Mouse (Mus musculus): ENCODE data around the gene Tgtp1.
"Not testable (repeated sequence)": the region's sequence is repeated elsewhere in the genome, so short reads cannot be mapped to it uniquely, and the experiment has no call there.

Gene Tgtp1

DNA sequence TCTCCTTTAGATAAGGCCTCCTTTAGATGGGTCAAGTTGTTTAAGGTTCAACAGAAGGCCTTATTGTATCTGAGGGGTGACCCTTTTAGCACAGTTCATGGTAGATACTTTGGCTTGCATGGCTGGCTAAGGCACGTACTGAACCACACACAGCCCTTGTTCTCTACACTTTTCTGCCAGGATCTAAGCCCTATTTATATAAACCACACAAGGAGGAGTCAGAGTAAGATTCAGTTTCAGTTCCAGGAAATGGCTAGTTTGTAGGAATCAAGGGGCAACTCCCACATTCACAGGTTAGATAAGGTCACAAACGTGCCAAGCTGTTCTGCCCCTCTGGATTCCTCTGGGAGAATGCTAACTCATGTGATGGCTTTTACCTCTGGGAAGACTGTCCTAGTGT lies at the start of gene Tgtp1:
Tgtp1 (minus strand) TSS at position 155 of the 400 bp plus-strand sequence.
- DNase-seq (ENCODE audit: low spot score) = not testable (repeated sequence)

DNA sequence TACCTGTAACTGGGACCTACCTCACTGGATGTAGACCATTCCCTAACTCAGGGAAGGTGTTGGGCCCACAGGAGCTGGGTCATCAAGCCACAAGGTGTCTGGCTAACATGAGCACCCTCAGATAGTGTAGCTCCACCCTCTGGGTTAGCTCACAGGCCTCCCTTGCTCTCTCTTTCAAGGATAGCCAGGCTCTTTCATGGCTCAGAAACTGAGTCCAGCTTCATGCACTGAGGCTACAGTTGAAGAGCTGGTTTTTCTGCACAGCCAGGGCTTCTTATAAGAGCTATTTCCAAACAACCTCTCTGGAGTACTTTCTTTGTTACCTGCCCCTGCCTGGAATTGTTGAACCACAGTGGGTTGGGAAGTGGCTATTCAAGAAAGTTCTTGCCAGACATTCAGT lies 18.1 kb upstream of the Tgtp1 start:
- DNase-seq (ENCODE audit: low spot score) = not testable (repeated sequence)

DNA sequence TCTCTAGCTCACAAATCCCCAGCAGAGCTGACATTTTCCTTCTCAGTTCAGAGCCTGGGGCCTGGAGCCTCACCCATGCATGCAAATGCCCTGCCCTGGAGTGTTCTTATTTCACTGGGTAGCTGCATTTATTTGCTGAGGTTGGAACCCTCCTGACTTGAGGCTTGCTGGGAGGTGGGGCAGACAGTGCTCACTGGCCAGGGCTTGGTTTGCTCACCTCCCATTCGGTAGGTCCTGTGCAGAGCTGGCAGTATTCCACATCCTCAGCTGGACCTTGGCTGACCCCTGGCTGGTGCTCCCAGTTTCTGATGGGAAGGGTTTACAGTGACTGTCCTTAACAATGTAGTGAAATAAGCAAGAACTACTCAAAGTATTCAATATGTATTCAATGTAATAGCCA lies 12.8 kb upstream of the Tgtp1 start:
- DNase-seq (ENCODE audit: low spot score) = not testable (repeated sequence)

DNA sequence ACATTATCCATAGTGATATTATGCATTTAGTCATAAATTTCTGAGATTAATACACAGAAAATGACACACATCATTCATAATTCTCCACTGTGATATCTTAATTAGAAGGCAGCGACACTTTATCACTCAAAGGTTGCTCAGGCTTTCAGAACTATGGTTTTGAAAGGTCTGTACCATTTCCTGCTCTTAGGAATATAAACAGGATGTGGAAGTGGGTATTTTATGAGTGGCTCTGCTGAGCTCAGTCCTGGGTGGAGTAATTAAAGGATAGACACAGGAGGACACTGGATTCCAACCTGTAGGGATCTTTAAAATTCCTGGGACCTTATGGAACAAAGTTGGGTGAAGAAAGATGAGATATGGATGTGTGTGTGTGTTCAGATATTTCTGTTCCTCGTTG lies 12.3 kb upstream of the Tgtp1 start:
- not testable (repeated sequence) for DNase-seq (ENCODE audit: low spot score)

DNA sequence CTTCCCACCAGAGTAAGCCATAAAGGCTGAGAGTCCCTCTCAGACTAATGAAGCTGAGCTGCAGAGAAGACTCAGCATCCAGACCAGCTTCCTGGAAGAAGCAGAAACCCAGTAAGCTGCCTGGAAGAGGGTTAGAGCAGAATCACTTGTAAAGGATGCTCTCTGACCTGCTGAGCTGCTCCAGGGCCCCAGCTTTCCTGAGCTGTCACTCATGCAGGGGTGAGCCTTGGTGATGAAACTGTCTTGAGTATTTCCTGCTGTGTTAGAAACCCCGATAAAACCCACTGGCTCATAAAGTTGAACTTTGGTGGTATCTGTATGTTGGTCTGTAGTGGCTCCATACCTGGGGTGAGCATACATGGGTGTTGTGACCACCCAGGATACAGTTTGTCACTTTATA lies 6.4 kb upstream of the Tgtp1 start:
- DNase-seq (ENCODE audit: low spot score) = not testable (repeated sequence)

DNA sequence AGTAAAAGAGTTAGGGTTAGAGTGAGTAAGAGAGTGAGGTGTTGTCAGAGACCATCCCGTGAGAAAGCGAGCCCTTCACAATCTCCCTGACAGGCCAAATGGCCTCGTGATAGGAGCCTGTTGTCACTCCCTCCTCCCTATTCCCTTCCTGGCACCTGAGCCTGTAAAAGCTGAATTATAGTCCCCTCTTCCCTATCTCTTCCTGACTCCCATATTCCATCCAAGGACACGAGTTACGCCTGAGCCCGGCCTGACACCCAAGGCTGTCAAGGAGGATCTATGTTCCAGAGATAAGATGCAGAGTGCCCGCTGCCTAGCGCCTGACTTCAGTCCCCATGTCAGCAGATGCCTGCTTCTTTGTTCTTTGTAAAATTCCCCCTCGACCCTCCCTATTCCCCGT lies 676 bp downstream of the Tgtp1 start:
- not testable (repeated sequence) for DNase-seq (ENCODE audit: low spot score)

DNA sequence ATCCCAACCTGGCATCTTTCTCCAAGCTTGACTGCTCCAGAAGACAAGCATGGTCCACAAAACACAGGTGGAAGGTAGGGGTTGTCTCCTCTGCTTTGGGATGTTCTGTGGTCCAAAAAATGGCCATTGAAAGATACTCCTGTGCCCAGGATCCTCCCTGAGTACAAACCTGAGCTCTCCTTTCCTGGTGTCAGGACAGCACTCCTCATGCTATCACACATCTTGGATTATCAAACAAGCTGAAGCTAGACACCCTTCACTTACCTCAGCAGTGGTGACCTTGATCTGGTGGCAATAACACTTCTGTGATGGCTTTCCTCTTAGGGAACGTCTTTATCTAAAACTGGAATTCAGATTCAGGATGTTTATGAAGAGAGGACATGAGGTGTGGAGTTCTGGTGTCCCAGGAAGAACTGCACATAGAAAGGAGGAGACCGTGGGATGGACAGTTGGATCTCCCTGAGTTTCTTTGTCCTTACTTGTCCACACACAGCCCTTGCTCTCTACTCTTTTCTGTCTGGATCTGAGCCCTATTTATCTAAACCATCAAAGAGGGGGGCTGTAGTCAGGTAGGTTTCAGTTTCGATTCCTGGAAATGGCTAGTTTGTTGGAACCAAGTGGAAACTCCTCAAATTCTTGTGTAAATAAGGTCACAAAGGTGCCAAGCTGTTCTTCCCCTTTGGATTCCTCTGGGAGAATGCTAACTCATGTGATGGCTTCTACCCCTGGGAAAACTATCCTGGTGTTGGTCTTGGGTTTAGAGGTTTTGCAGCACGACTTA lies 2.0 kb downstream of the Tgtp1 start, which contains the start of gene Gm12185:
Gm12185 (minus strand) TSS at position 487 of the 781 bp plus-strand sequence.
- not testable (repeated sequence) for DNase-seq (ENCODE audit: low spot score)

DNA sequence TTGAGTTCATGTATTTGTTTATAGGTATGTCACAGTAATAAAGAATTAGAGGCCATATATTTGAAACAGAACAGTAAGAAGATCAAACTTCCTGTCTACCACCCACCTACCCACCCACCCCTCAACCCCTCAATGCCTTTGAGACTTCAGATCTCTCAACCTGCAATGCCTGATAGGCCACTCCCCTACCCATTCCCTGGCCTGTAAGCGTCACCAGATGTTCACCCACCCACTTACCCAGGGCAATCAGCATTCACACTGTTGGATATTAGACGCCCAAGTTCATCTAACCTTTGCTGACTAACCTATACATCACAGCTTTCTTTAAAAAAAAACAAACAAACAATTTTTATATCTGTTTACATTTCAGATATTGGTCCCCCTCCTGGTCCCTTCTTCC lies 4.0 kb downstream of the Tgtp1 start:
- DNase-seq (ENCODE audit: low spot score) = not testable (repeated sequence)

DNA sequence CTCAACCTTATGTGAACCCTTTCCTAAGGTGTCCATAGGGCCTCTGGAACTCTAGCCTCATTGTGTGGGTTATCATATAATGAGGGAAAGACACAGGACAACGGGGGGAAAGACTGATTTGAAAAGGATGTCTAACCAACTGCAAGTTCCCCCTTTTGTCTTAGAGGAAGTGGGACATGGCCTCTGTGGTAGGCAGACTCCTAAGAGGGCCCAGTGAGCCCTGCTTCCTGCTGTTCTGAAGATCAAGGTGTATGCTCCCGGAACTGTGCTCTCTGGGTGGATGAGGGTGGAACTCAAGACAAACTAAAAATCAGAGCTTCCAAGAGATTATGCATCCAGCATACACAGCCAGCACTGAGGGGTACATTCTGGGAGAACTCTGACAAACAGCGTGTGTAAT lies 5.8 kb downstream of the Tgtp1 start:
- DNase-seq (ENCODE audit: low spot score) = not testable (repeated sequence)

DNA sequence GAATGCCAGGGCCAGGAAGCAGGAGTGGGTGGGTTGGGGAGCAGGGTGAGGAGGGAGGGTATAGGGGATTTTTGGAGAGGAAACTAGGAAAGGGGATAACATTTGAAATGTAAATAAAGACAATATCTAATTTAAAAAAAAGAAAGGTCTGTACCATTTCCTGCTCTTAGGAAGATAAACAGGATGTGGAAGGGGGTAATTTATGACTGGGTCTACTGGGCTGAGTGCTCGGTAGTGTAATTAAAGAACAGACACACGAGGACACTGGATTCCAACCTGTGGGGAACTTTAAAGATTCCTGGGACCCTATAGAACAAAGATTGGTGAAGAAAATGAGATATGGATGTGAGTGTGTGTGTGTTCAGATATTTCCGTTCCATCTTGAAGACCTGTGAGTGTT lies 11.1 kb downstream of the Tgtp1 start:
- not testable (repeated sequence) for DNase-seq (ENCODE audit: low spot score)

DNA sequence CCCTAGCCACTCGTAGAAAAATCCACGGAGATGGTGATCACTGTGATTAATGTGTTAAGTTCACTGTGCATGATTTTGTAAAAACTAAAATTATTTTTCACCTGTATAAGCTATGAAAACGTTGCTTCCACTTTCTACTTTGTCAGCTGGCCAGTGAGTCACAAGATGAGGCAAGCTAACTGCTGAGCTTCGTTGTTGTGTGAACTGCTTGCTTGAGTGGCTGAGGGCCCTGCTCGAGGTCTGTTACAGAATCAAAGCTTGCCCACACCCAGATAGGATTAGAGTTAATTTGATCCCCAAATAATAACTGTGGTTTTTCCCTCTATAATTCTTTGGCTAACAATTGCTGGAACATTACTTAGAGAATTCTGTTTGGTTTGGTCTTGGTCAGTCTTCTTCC lies 13.9 kb downstream of the Tgtp1 start:
- not testable (repeated sequence) for DNase-seq (ENCODE audit: low spot score)

DNA sequence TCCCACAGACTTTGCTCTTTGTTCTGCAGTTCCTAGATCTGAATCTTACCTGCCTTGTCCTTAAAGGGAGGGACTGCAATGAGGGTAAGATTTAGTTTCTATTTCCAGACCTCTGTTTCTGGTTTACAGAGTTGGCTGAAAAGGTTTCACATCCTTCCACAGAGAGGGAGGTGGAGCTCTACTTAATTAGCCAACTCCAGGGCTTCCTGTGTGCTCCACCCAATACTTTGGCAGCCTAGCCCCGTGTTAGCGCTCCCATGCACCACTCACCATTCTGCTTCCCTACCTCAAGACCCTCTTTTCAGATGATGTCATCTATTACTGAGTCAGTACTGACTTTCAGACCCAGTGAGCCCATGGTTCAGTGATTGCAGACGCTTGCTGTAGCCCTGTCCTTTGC lies 14.7 kb downstream of the Tgtp1 start, which contains the start of gene 9930111J21Rik1:
9930111J21Rik1 (minus strand) TSS at position 148 of the 400 bp plus-strand sequence.
- DNase-seq (ENCODE audit: low spot score) = not testable (repeated sequence)

DNA sequence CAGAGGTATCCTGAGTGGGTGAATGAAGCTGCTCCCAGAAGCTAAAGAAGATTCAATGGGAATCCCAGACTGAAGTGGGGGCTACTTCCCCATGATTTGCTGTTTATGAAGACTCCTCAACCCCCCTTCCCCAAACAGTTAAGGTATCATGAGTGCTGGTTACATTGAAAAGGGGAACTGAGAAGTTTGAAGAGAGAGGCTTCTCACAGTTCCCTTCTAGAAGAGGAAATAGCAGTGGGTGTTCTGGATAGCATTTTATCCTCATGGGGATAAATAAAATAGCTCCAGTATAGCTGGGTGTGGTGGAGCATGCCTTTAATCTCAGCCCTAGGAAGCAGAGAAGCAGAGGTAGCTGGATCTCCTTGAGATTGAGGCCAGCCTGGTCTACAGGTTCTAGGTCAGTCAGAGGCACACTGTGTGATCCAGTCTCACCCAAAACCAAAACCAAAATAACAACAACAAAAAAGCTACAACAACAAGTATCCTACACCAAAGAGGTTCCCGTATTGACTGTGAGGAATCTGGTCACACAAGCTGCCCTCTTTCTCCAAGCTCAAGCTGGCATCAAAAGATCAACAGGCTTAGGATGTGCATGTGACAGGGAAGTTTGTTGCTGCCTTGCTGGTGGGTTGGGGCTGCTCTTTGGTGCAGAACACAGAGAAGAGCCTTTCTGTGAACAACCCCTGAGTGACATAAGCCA lies 15.6 kb downstream of the Tgtp1 start, which contains the start of gene Olfr56:
Olfr56 (plus strand) TSS at position 650 of the 700 bp plus-strand sequence.
- not testable (repeated sequence) for DNase-seq (ENCODE audit: low spot score)

DNA sequence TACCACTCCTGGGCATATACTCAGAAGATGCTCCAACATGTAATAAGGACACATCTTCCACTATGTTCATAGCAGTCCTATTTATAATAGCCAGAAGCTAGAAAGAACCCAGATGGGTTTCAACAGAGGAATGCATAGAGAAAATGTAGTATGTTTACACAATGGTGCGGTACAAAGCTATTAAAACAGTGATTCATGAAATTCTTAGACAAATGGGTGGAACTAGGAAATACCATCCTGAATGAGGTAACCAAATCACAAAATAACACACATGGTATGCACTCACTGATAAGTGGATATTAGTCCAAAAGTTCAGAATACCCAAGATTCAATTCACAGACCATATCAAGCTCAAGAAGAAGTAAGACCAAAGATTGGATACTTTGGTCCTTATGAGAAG lies 19.3 kb downstream of the Tgtp1 start:
- DNase-seq (ENCODE audit: low spot score) = not testable (repeated sequence)

DNA sequence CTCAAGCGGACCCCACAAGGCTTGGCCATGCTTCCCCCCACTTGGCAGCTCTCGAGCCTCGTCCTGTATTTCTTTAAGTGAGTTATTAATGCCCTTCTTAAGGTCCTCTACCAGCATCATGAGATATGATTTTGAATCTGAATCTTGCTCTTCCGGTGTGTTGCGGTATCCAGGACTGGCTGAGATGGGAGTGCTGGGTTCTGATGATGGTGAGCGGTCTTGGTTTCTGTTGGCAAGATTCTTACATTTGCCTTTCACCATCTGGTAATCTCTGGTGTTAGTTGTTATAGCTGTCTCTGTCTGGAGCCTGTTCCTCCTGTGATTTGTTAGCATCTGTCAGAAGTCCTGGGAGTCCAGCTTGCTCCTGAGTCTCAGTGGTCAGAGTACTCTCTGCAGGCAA lies 47.9 kb downstream of the Tgtp1 start, which contains the start of gene Psme2b:
Psme2b (minus strand) TSS at position 101 of the 400 bp plus-strand sequence.
- DNase-seq (ENCODE audit: low spot score) = not testable (repeated sequence)

DNA sequence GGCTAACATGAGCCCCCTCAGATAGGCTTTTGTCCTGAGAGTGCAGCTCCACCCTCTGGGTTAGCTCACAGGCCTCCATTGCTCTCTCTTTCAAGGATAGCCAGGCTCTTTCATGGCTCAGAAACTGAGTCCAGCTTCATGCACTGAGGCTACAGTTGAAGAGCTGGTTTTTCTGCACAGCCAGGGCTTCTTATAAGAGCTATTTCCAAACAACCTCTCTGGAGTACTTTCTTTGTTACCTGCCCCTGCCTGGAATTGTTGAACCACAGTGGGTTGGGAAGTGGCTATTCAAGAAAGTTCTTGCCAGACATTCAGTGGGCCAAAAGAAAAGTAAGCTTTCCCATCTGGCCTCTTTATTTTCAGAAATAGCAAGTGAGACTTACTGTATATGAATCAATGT lies 54.7 kb downstream of the Tgtp1 start:
- DNase-seq (ENCODE audit: low spot score) = not testable (repeated sequence)

All from urinary bladder, postnatal 10 days (tissue).